Mouse (Mus musculus) heart, embryonic 14.5 days (tissue): ENCODE measurements around the gene Podxl2. TPM values are rescaled to one million over a fixed set of nuclear protein-coding genes. Genes with fewer than 3 reads are reported as not detected.

Experiments
- ATAC-seq: fragments of 200-750 bp; cut with Nextera tagmentation; 2 replicates; pipeline ENCODE4 v1.8.0; 2017; ENCODE audit warnings: low read depth, moderate TSS enrichment; ENCODE audit not compliant: insufficient number of reproducible peaks, insufficient read depth, low FRiP score
- H3K27ac ChIP-seq, 2 experiments: fragments of 200-500 bp in 1 of 2; fragments of 300-500 bp in 1 of 2; sonication (generic) in 1 of 2; replicated peaks in 1 of 2; 2 replicates each; pipeline ENCODE4 v1.5.1; 2012 to 2014; ENCODE audit warnings: low read depth in 2 of 2, low read length in 2 of 2, control low read depth in 1 of 2, mild to moderate bottlenecking in 1 of 2, mixed read lengths in 1 of 2; ENCODE audit not compliant: control insufficient read depth in 1 of 2, insufficient read depth in 1 of 2
- H3K27me3 ChIP-seq: fragments of 300-500 bp; sonication (generic); 2 replicates; pipeline ENCODE4 v1.6.1; 2014; ENCODE audit warnings: mild to moderate bottlenecking, low read length, control low read depth; ENCODE audit not compliant: control insufficient read depth, insufficient read depth
- H3K36me3 ChIP-seq: fragments of 300-500 bp; sonication (generic); 2 replicates; pipeline ENCODE4 v1.6.1; 2014; ENCODE audit warnings: mild to moderate bottlenecking, control low read depth, low read length, mixed read lengths; ENCODE audit not compliant: control insufficient read depth, insufficient read depth
- H3K4me1 ChIP-seq, 2 experiments: fragments of 200-500 bp in 1 of 2; fragments of 300-500 bp in 1 of 2; sonication (generic) in 1 of 2; 2 replicates each; pipeline ENCODE4 v1.6.1; 2012 to 2014; ENCODE audit warnings: low read length in 2 of 2, control low read depth in 1 of 2, mixed read lengths in 1 of 2; ENCODE audit not compliant: control insufficient read depth in 2 of 2, insufficient read depth in 2 of 2
- H3K4me2 ChIP-seq: fragments of 300-500 bp; sonication (generic); 2 replicates; pipeline ENCODE4 v1.6.1; 2014; ENCODE audit warnings: mild to moderate bottlenecking, low read length
- H3K4me3 ChIP-seq, 2 experiments: fragments of 200-500 bp in 1 of 2; fragments of 300-500 bp in 1 of 2; sonication (generic) in 1 of 2; 2 replicates each; pipeline ENCODE4 v1.5.1; 2012 to 2014; ENCODE audit warnings: low read length in 2 of 2, mild to moderate bottlenecking in 2 of 2, control low read depth in 1 of 2, low read depth in 1 of 2, moderate library complexity in 1 of 2; ENCODE audit not compliant: control insufficient read depth in 1 of 2, insufficient read depth in 1 of 2
- H3K9ac ChIP-seq: fragments of 300-500 bp; sonication (generic); 2 replicates; pipeline ENCODE4 v1.6.1; 2014; ENCODE audit warnings: mild to moderate bottlenecking, low read length
- H3K9me3 ChIP-seq: fragments of 300-500 bp; sonication (generic); 2 replicates; pipeline ENCODE4 v1.6.1; 2016; ENCODE audit warnings: low read length, control low read depth; ENCODE audit not compliant: control insufficient read depth
- WGBS: fragments of 180-500 bp; shearing (Covaris S2); extraction: QIAGEN DNeasy Blood & Tissue Kit; methylation state at CpG from one replicate; pipeline ENCODE4 v1.1.7; 2014; 5-methylcytosine and 5-hydroxymethylcytosine counted together
- polyA plus RNA-seq: library from polyadenylated mRNA; unstranded; fragments of >200 nt; fragmentation: Nextera tagmentation; extraction: Ambion mirVana; gene quantifications from 2 replicates; pipeline ENCODE4 v1.2.1, GENCODE M21; 2014

The Podxl2 gene
- polyA plus RNA-seq, 1 experiment from 2014 or later, result 51.6 TPM

- Histone ChIP-seq H3K9me3 (no peaks in the 10 kb centered on the region), H3K4me3 (no peak overlapping the region), H3K4me2 (no peak overlapping the region), H3K27ac (peak overlapping the region; percentile 13 to 75), H3K9ac (no peak overlapping the region), H3K27me3 (no peaks in the 10 kb centered on the region), H3K36me3 (peaks cover 32% of the 10 kb centered on the region), H3K4me1 (peaks cover 8 to 13% of the 10 kb centered on the region in 2 experiments)
- peak; percentile 42 for ATAC-seq
- 57% methylated on average over 5 of the region's 5 CpGs for whole genome bisulfite sequencing
Observed at GRCm38 (mm10) chr6:88833340-88834140, 41.3 kb downstream of the Podxl2 start.

DNA sequence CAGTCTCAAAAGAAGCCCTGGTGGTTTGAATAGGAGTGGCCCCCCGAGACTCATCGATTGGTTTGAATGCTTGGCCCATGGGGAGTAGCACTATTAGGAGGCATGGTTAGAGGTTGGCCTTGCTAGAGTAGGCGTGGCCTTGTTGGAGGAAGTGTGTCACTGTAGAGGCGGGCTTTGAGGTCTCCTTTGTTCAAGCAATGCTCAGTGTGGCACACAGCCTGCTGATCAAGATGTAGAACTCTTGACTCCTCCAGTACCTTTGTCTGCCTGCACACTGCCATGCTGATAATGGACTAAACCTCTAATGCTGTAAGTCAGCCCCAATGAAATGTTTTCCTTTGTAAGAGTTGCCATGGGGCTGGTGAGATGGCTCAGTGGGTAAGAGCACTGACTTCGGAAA, 42.2 kb downstream of the Podxl2 start:
- Histone ChIP-seq H3K27ac (peak overlapping the region in 1 of 2 experiments; percentile 4; a peak in 1 of 4 replicates), H3K4me2 (no peak overlapping the region), H3K9ac (no peak overlapping the region), H3K9me3 (no peaks in the 10 kb centered on the region), H3K4me3 (no peak overlapping the region), H3K36me3 (peaks cover 23% of the 10 kb centered on the region), H3K4me1 (peaks cover 8 to 13% of the 10 kb centered on the region in 2 experiments), H3K27me3 (no peaks in the 10 kb centered on the region)
- 79% methylated on average over 5 of the region's 5 CpGs for WGBS
- ATAC-seq, result no peak

DNA sequence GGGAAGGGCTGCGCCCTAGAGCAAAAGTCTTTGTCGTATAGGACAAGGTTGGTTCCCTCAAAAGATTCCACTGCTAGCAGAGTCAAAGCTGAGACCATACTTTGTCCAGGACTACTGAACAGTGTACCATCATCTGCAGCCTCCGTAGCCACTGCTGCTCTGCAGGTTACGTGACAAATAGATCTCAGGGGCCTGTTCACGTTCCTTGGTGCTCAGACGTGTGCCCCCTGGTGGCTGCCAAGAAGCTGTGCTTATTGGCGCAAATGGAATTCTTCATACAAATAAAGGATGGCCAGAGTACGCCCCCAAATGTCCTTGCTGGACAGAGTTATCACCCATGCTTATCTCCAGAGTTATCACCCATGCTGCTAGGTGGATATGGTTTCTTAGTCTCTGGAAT, 43.4 kb downstream of the Podxl2 start:
- Histone ChIP-seq H3K4me2 (no peak overlapping the region), H3K27ac (no peak overlapping the region), H3K36me3 (peaks cover 11% of the 10 kb centered on the region), H3K4me3 (no peak overlapping the region), H3K4me1 (peaks cover 8 to 21% of the 10 kb centered on the region in 2 experiments), H3K9ac (no peak overlapping the region), H3K9me3 (no peaks in the 10 kb centered on the region), H3K27me3 (no peaks in the 10 kb centered on the region)
- WGBS, result 24% methylated on average over 8 of the region's 8 CpGs
- ATAC-seq, result no peak

- H3K27me3 ChIP-seq, result no peaks in the 10 kb centered on the region
- H3K4me1 ChIP-seq, result peaks cover 8 to 21% of the 10 kb centered on the region in 2 experiments
- no peak overlapping the region for H3K4me3 ChIP-seq
- no peak overlapping the region for H3K27ac ChIP-seq
- 81% methylated on average over 6 of the region's 6 CpGs for whole genome bisulfite sequencing
- H3K9me3 ChIP-seq, result no peaks in the 10 kb centered on the region
- no peak overlapping the region for H3K4me2 ChIP-seq
- H3K36me3 ChIP-seq, result no peaks in the 10 kb centered on the region
- H3K9ac ChIP-seq, result no peak overlapping the region
- no peak for ATAC-seq
Observed at GRCm38 (mm10) chr6:88830112-88830702, 44.6 kb downstream of the Podxl2 start.

GRCm38 (mm10) chr6:88829579-88829978, 45.3 kb downstream of the Podxl2 start:
- Histone ChIP-seq H3K9ac (no peak overlapping the region), H3K27me3 (no peaks in the 10 kb centered on the region), H3K4me2 (no peak overlapping the region), H3K36me3 (no peaks in the 10 kb centered on the region), H3K27ac (no peak overlapping the region), H3K4me1 (peaks cover 8 to 21% of the 10 kb centered on the region in 2 experiments), H3K9me3 (no peaks in the 10 kb centered on the region), H3K4me3 (no peak overlapping the region)
- no peak for ATAC-seq
- WGBS, result 83% methylated on average over 4 of the region's 4 CpGs

DNA sequence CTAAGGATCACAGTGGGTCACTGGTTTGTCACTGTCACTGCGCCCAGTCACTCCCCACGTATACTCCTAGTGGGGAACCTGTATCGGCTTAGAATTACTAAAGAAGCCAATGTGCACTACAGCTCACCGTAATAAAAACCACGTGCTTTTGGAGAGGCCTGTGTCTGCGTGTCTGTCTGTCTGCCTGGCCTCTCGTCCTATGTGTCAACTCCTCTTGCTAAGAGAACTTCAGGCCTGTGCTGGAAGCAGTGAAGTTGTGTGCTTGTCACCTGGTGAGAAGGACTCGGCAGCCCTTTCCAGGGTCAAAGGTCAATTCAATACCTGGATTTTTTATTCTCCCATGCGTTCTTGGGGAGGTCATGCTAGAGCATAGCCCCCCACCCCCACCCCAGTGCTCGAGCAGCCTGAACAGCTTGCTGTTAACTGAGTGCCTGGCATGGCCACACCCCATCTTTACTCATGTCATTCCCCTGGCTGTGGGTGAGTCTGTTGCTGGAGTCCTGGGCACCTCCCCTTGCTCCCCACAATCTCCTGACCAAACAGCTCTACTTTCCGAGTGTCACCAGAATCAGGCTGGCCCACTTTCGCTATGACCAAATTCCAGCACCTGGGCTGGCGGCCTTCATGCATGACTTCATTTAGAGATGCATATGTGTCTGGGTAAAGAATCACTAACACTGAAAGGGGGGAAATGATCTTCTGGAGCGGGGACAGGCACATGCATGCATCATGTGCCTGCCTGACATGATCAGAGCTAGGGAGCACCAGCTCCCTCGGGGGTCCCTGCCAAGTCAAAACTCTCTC, 46.4 kb downstream of the Podxl2 start:
- Histone ChIP-seq H3K27me3 (0 out of 2 replicates have a peak, but pooled peaks cover 5% of the 10 kb centered on the region), H3K27ac (no peak overlapping the region), H3K4me1 (peaks cover 1 to 11% of the 10 kb centered on the region in 2 experiments; a peak in 3 of 4 replicates), H3K4me2 (no peak overlapping the region), H3K4me3 (no peak overlapping the region), H3K36me3 (no peaks in the 10 kb centered on the region), H3K9me3 (no peaks in the 10 kb centered on the region), H3K9ac (no peak overlapping the region)
- ATAC-seq, result no peak
- WGBS, result 80% methylated on average over 15 of the region's 15 CpGs

- Histone ChIP-seq H3K9me3 (no peaks in the 10 kb centered on the region), H3K4me2 (no peak overlapping the region), H3K36me3 (no peaks in the 10 kb centered on the region), H3K27ac (no peak overlapping the region), H3K9ac (no peak overlapping the region), H3K4me3 (no peak overlapping the region), H3K27me3 (0 out of 2 replicates have a peak, but pooled peaks cover 5% of the 10 kb centered on the region), H3K4me1 (peaks cover 0 to 8% of the 10 kb centered on the region in 2 experiments; a peak in 3 of 4 replicates)
- 66% methylated on average over 13 of the region's 13 CpGs for WGBS
- no peak for ATAC-seq
Observed at GRCm38 (mm10) chr6:88827395-88828205, 47.2 kb downstream of the Podxl2 start.
